Mouse (Mus musculus) right cerebral cortex, postnatal 14 days (tissue): ENCODE results near the gene Scn1b.

Experiments
- DNase-seq: peaks from one replicate; pipeline ENCODE4 v3.0.0; 2022

Gene Scn1b

GRCm38 (mm10) chr7:31114646-31115045 lies 12.2 kb downstream of the Scn1b start:
- DNase-seq: no peak

DNA sequence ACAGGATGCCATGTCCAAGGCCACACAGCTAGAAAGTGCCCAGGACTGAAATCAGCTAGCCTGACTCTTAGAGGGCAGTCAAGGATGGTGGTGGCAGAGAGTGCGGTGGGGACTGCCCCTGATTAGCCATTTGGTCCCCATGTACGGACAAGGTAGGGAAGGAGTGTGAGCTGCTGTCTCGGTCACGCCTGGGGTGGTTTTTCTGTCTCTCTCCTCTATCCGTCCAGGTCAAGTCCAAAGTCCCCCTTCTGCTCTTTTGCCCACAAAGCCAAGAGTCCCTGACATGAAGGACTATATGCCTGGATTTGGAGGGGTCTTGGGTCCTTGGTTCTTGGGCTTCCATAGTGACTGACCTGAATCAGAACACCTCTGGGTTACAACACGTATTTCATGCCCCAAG lies 13.0 kb downstream of the Scn1b start:
- DNase-seq: no peak

DNA sequence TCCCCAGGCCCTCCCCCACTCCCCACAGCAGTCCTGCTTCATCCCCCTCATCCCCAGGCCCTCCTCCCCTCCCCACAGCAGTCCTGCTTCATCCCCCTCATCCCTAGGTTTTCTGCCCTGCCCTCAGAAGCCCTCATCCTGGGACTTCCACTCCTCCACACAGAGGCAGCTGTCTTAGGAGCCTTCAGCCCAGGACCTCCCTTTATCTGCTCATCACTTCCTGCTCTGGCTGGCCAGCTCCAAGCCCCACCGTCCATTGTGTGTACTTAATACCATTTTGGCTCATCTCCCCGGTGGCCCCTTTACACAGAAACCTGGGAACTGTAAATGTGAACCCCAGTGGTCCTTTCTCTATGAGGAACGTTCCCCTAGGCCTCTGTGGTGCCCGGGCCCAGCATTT lies 14.8 kb downstream of the Scn1b start:
- DNase-seq: no peak

DNA sequence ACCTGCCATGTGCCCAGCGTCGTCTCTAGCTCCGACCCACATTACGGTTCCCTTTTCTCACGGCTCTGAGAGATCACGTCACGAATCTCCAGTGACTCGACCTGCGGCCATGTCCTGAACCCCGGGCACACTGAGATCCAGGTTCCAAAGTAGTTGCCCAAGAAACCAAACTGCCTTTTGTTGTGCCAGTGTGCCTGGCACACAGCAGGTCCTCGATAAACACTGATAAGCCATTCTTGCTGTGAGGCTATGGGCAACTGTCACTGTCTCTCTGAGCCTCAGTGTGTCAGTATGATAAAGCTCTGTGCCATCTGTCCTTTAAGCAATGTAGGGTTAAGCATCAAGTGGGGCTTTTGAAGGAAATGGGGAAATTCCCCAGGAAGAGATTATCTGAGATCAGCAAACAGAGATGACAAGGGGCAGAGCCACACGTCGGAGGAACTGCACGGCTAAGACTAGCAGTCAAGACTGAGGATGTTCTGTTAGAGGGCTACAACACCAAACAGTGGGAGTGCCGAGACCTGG lies 15.9 kb downstream of the Scn1b start:
- no peak for DNase-seq

DNA sequence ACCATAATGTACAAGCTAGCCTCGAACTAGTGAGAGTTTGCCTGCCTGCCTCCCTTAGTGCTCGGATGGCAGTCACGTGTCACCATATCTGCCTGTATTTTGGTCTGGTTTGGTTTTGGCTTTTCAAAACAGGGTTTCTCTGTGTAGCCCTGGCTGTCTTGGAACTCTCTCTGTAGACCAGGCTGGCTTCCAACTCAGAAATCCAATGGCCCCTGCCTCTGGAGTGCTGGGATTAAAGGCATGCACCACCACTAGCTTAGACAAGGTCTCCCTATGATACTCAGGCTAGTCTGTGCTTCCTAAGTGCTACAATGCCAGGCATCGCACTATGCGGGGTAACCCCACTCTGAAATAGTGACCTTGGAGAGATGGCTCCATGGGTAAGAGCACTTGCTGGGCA lies 17.0 kb downstream of the Scn1b start:
- DNase-seq: no peak

DNA sequence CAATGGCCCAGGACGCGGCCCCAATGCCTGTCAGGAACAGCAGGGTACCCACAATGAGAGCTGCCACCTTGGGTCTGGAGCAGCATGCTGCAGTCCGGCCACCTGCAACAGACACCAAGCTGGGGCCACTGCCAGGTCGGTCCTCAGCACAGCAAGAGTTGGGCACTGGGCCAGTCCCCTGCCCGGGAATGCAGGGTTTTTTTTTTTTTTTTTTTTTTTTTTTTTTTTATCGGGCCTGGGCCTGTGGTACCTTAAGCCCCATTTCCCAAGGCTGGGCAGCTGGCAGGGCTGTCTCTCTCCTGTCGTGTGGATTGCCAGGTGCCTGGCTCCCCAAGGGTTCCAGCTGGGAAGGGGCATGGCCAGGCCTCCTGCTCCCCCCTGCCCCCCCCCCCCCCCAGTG lies 17.7 kb downstream of the Scn1b start:
- no peak for DNase-seq

DNA sequence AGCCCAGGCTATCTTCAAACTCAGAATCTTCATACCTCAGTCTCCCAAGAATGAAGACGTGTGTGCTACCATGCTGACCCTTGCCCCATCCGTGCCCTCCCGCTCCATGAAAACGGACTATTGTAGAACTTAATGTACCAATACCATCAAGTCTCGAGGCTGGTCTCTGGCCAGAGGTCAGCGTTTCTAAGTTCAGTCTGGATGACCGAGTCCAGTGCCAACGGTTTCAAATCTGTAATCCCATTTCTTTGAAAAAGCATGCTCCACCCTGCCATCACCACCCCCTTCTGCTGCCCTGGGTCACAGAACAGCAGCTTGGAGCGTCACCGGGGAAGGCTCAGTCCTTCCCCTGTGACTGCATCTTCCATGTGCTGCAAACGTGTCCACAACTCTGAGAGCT lies 19.0 kb downstream of the Scn1b start:
- no peak for DNase-seq

GRCm38 (mm10) chr7:31106166-31106565 lies 20.6 kb downstream of the Scn1b start:
- no peak for DNase-seq

GRCm38 (mm10) chr7:31105061-31105768 lies 21.6 kb downstream of the Scn1b start:
- DNase-seq: no peak

DNA sequence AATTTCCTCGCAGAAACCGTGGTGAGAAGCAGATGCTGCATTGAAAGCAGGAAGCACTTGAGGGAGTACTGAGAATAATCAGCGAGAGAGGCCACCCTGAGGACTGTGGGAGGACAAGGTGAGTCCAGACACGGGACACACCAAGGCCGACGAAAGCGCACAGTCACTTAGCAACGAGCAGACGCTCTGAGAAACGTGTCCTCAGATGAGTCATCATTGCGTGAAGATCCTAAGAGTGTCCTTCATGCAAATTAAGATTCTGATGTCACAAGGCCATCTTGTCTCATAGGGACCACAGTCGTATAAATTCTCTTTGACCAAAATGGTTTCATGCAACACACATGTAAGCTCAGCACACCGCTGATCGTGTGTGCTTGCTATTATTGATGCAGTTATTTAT lies 26.0 kb downstream of the Scn1b start:
- no peak for DNase-seq

GRCm38 (mm10) chr7:31099612-31099982 lies 27.2 kb downstream of the Scn1b start:
- no peak for DNase-seq

DNA sequence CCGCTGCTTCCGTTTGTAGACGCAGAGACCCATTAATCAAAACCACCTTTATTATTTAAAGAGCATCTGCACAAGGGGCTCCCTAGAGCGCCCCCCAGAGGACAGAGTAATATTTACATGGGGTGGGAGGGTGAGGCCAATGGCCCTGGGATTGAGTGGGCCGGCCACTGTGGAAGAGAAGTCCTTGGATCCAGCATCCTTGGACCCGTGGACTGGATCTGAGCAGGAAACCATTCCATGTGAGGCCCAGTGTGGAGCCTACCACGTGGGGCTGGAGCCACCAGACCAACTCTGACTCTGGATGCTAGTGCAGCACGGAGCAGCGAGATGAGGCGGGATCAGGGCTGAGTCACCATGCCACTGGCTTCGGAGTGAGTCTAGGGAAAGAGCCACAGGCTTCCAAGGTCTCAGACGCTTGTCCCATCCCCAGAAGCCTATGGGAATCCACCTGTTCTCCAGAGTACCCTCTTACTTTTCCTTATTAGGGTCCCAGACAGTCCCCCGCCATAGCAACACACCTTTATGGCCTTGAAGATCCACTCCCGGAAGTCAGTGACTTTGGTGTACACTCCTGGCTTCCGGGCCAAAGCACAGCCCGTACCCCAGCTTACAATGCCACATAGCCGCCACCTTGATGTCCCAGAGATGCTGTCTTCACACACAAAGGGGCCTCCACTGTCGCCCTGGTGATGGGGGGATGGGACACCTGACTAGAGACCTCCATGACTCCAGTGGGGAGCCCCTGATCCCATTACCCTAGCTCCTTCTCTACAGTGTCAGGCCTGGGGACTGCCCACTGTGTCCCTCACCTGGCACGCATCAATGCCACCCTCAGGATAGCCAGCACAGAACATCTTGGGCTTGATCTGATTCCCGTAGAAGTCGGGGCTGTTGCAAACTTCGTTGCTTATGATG lies 27.8 kb downstream of the Scn1b start:
- DNase-seq: no peak

GRCm38 (mm10) chr7:31097583-31098248 lies 29.1 kb downstream of the Scn1b start:
- peak; percentile 95 for DNase-seq

DNA sequence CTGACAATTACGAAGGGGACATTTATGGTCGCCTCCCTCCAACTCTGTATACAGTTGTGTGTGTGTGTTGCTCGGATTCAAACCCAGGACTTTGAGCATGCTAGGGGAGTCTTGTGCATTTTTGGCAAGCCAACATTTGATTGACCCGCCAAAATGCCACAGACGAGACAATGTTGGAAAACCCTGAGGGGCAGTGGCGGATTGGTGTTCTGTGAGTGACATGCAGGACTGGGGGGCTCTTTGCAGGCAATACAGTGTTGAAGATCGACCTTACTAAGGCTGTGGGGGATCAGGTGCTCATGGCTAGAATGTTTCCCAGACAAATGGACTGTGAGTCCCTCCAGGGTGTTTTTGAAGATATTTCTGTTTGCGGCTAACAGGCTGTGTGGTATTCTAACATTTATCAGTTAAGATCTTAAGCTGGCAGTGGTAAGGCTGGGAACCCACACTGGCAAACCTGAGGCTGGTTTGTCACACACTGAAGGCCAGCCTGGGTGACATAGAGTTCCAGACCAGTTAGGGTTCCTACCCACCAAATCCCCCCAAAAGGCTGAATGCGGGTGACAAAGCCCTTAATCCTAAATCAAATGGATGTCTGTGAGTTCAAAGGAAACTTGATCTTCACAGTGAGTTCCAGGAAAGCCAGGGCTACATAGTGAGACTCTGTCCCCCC lies 29.8 kb downstream of the Scn1b start:
- no peak for DNase-seq

DNA sequence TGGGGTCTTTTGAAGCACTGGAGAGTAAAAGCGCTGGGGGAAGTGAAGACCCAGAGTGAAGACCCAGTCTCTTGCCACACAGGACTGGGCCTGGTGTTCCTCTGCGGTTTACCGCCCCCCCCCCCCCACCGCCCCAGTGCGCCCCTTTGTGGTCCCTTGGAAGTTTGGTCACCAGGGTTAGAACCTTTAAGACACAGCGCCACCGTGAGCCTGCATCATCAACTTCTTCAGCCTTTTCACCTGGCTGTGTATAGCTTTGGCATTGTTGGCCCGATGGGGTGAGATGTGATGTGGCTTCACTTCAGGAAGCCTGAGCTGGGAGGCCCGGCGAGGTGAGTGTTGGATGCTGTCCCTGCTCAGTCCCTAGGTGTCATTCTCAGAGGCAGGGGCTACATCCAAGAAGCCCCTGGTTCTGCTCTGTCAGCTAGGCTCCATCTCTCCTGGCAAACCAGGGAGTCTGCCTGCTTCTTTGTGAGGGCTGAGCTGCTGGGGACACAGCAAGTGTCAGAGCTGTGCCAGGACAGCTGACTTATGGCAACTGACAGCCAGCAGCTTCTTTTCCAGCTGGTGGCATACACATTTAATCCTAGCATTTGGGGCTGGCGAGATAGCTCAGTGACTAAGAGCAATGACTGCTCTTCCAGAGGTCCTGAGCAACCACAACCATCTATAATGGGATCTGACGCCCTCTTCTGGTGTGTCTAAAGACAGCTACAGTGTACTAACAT lies 31.9 kb downstream of the Scn1b start:
- no peak for DNase-seq

- DNase-seq: no peak
These were observed 37.1 kb downstream of the Scn1b start for GRCm38 (mm10) chr7:31089721-31090120.

GRCm38 (mm10) chr7:31088206-31088605 lies 38.6 kb downstream of the Scn1b start:
- DNase-seq: no peak

DNA sequence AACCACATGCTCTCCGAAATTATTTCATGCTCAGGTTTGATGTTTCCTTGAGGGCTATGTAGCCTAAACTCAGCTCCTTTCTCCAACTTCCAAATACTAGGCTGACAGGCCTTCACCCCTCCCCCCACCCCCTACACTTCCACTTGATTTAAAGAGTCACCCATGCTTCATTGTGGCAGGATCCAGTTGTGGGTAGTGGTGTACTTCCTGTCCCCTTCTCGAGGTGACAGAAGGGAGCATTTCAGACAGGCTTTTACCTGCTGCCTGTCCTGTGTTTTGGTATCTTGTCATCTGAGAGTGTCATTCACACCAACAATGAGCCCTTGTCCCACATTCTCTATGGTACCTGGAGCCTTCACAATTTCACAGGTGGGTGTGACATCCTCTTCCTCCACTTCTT lies 39.5 kb downstream of the Scn1b start:
- no peak for DNase-seq

DNA sequence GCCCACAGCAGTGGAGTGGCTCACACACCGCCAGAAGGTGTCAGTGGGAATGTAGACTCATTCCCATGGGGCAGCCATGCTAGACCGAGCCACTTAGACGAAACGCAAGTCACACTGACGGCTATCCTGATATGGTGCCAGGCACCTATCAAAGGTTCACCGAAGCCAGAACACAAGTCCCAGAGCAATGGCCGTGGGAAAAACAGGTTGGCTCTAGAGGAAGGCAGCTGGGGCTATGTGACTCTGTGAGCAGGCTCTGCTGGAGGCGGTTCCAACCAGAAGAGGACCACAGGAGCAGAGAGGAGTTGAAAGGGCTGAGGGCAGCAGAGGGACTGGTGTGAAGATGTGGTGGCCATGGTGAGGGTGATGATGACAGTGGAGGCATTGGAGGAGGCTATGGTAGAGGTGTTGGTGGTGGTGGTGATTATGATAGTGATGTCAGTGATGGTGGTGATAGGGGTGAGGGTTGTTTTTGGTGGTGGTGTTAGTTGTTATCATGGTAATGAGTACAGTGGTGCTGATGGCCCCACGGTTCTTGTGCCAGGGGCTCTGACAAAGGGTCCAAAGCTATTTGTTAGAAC lies 40.5 kb downstream of the Scn1b start:
- DNase-seq: no peak

- DNase-seq: no peak
These were observed 41.6 kb downstream of the Scn1b start for GRCm38 (mm10) chr7:31085171-31085570.

- DNase-seq: no peak
These were observed 42.7 kb downstream of the Scn1b start for GRCm38 (mm10) chr7:31084140-31084539.
